Mouse (Mus musculus) large intestine, adult 2 months (tissue): ENCODE measurements around the gene Kat2b. TPM values are rescaled to one million over a fixed set of nuclear protein-coding genes. Genes with fewer than 3 reads are reported as not detected.
"Not testable (repeated sequence)": the region's sequence is repeated elsewhere in the genome, so short reads cannot be mapped to it uniquely, and the experiment has no call there.

Experiments used
- DNase-seq: peaks from one replicate; pipeline ENCODE4 v3.0.0-alpha.2; 2012; ENCODE audit warnings: low read depth, low spot score
- WGBS: fragments of 180-500 bp; shearing (Covaris S2); methylation state at CpG from one replicate; pipeline ENCODE4 v1.1.7; 2018; 5-methylcytosine and 5-hydroxymethylcytosine counted together
- polyA plus RNA-seq: library from polyadenylated mRNA; depleted of rRNA; stranded (reverse); fragments of >200 nt; gene quantifications from 2 replicates; pipeline ENCODE4 v1.2.3, GENCODE M21; 2012; rRNA removed

The Kat2b gene
- polyA plus RNA-seq = 6.6 and 7.7 TPM in 2 replicates

DNA sequence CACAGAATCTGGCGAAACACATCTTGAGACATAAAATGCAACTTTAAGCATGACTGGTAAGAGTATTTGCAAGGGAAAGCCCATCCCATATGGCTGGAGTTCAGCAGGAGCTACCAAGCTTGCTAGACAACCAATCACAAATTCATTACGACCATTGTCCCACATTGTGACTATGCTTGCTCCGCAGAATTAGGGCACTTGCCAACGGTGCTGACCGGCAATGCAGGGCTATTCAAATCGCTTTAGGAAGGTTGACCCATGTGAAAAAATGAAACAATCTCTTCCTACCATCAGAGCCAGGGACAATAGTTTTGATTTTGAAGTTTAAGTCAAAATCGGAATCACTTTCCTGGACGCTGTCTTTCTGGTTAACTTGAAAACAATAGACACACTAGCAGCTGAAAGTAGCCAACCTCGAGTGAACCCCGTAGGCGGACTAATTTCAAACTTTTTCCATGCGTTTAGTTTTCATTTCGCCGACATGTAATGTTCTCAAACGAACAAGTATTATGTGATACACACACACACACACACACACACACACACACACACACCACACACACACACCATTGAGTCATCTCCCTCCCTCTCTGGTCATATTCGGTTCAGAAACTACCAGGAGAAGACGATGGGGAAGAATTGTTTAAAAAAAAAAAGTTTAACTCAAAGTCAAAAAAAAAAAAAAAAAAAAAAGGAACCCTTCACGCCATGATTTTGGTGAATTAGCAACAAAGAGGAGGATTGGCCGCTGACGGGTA is at the start of gene Kat2b:
Kat2b (plus strand) TSS at position 701 of the 758 bp plus-strand sequence.
- WGBS = 1% methylated on average over 20 of the region's 20 CpGs
- DNase-seq = no peak

DNA sequence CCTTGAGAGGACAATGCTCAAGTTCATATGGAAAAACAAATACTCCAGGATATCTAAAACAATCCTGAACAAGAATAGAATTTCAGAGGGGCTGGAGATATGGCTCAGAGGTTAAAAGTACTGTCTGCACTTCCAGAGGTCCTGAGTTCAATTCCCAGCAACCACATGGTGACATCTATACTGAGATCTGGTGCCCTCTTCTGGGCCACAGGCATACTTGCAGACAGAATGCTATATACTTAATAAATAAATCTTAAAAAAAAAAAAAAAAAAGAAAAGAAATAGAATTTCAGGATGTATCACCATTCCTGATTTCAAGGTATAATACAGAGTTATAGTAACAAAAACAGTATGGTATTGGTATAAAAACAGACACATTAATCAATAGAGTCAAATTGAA is 47.3 kb upstream of the Kat2b start:
- no peak for DNase-seq

DNA sequence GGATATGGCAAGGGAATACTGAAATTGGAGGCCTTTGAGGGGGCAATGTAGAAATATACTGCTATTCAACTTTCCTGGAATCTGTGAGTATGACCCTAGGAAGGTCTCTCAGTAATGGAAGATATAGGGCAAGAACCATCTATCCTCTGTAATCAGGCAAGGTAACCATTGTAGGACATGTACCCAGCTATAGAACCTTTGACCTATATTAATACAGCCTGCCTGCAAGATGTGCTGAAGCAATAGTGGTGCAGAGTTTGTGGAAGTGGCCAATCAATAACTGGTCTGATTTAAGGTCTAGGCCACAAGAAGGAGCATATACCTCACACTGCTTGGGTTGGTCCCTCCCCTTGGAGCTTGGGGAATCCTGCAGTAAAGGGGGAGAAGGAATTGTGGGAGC is 46.2 kb upstream of the Kat2b start:
- no peak for DNase-seq

GRCm38 (mm10) chr17:53528034-53528433 is 38.6 kb upstream of the Kat2b start:
- WGBS = 22% methylated on average over 2 of the region's 2 CpGs
- no peak for DNase-seq

DNA sequence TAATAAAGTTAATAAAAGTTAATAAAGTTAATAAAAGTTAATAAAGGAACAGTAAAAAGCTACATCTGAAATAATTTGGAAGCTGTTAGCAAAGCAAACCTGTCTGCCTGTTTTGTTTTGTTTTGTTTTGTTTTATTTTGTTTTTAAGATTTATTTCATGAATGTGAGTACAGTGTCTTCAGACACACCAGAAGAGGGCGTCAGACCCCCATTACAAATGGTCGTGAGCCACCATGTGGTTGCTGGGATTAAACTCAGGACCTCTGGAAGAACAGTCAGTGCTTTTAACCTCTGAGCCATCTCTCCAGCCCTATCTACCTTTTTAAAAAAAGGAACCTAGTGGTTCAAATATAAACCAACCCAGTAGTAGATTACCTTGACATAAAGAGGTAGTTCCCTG is 35.5 kb upstream of the Kat2b start:
- no peak for DNase-seq
- 54% methylated on average over 2 of the region's 2 CpGs for WGBS

DNA sequence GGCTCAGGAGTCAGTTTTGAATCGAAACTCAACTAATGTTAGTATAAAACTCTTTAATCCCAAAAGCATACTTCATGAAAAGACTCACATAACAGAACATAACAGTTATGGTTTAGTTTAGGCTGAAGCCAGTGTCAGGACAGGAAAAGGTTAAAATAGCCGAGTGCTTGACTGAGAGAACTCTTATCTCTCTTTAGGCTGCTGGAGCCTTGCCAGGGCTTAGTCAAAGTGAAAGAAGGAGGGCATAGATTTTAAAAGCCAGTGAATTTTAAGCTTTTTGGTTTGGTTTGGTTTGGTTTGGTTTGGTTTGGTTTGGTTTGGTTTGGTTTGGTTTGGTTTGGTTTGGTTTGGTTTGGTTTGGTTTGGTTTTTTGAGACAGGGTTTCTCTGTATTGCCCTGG is 34.2 kb upstream of the Kat2b start:
- 25% methylated on average over 2 of the region's 2 CpGs for WGBS
- no peak for DNase-seq

- WGBS = 95% methylated on average over 2 of the region's 2 CpGs
- DNase-seq = not testable (repeated sequence)
Observed at GRCm38 (mm10) chr17:53539351-53539750, 27.3 kb upstream of the Kat2b start, which contains the start of gene Pp2d1. TSS of gene Pp2d1 (minus strand) at chr17:53539451.

GRCm38 (mm10) chr17:53542536-53542935 is 24.1 kb upstream of the Kat2b start:
- WGBS = 85% methylated on average over 4 of the region's 4 CpGs
- no peak for DNase-seq

GRCm38 (mm10) chr17:53543591-53544324 is 22.9 kb upstream of the Kat2b start:
- no peak for DNase-seq
- 46% methylated on average over 9 of the region's 9 CpGs for WGBS

DNA sequence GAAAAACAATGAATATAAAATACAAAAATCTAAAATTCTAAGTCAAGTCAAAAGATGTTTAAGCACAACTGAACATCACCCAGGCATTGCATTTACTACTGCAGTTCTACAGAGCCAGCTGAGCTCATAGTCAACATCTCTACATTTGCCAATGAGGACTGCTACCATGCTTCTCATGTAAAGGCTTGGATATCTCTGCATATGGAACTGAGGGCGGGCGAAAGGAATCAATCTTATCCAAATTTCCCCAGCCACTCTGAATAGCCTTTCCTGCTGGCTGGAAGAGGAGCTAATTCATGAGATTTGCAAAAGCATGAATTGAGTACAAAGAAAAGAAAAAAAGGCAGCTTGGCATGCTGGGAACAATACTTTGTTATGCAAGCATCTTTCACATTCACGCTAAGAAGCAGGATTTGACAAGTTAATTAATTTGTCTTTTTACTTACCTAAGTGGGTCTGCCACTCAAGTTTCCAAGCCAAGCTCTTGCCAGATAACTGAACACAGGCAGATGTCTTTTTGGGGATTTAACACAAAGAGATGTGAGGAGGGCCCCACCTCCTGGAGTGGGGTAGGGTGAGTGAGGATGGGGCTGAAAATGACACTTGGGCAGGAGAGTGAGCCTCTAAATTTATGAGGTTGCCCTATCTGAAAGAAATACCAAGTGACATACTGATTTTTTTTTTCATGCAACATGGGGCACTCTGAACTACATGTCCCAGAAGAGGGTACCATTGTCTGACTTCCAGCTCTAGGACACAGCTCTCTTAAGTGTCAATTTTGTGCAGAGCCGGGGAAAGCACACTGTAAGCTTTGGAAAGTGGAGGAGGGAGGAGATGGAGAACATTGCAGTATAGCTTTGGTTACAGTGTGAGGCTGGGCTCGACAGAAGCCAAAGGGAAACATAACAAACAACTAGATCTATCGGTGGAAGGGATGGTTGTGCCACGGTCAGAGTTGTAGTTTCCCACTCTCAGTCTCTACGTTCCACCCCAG is 15.1 kb upstream of the Kat2b start:
- DNase-seq = no peak
- 84% methylated on average over 8 of the region's 8 CpGs for WGBS

DNA sequence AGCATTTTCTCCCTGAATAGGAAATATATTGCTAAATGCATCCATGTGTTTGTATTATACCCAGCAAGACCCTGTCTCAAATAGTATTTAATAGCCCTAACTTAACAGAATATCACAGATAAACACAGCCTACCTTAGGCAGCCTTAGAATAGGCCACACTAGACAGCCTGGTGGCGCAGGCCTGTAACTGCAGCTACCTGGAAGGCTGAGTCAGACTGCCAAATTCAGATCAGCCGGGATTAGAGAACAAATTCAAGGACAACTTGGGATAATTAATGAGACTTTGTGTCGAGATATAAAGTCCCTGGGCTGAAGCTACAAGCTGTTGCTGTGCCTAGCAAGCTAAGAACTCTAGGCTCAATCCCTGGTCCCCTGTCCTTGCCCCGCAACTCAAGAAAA is 12.6 kb upstream of the Kat2b start:
- no peak for DNase-seq
- WGBS = 60% methylated on average over 4 of the region's 4 CpGs

DNA sequence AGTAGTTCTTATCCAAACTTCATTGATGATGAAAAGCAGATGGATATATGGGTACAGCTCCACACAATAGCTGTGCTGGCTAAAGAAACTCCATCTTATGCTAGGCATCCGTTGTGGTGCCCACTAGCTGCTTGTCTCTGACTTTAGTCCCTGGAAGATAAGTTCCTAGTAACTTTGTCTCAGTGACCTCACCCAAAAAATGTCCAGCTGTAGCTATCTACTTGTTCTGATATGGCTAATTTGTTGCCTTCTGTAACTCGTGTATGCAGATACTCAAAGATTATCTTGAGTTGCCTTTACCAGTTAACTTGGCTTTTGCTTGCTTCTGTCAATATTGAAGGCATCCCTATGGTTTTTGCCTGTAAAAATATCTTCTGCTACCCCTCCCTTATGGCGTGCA is 11.8 kb upstream of the Kat2b start:
- DNase-seq = no peak
- 83% methylated on average over 3 of the region's 3 CpGs for WGBS

- WGBS = 57% methylated on average over 3 of the region's 3 CpGs
- DNase-seq = no peak
Observed at GRCm38 (mm10) chr17:53557443-53557842, 9.2 kb upstream of the Kat2b start.

- 92% methylated on average over 5 of the region's 5 CpGs for WGBS
- no peak for DNase-seq
Observed at GRCm38 (mm10) chr17:53559646-53560045, 7.0 kb upstream of the Kat2b start.

- 87% methylated on average over 4 of the region's 4 CpGs for WGBS
- DNase-seq = no peak
Observed at GRCm38 (mm10) chr17:53561458-53562029, 5.1 kb upstream of the Kat2b start.

DNA sequence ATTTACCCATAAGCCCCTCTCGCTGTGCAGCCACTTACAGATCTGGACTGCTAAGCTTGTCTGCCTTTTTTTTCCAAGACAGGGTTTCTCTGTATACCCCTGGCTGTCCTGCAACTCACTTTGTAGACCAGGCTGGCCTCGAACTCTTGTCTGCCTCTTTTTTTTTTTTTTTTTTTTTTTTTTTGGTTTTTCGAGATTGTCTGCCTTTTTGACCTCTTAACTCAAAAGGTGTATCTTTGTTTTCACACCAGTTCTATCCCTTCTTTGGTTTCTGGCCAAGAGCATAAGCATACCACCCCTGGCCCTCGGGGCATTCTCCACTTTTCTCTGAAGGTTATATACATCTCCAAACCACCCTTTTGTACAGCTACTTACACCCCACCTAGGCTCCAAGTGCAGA is 1.8 kb upstream of the Kat2b start:
- no peak for DNase-seq
- WGBS = 57% methylated on average over 4 of the region's 4 CpGs

- no peak for DNase-seq
- 0% methylated on average over 47 of the region's 51 CpGs for WGBS
Observed at GRCm38 (mm10) chr17:53566919-53567345, 271 bp downstream of the Kat2b start.

GRCm38 (mm10) chr17:53567346-53568101 is 863 bp downstream of the Kat2b start:
- DNase-seq = no peak
- WGBS = under 1% methylated on average over 67 of the region's 67 CpGs

DNA sequence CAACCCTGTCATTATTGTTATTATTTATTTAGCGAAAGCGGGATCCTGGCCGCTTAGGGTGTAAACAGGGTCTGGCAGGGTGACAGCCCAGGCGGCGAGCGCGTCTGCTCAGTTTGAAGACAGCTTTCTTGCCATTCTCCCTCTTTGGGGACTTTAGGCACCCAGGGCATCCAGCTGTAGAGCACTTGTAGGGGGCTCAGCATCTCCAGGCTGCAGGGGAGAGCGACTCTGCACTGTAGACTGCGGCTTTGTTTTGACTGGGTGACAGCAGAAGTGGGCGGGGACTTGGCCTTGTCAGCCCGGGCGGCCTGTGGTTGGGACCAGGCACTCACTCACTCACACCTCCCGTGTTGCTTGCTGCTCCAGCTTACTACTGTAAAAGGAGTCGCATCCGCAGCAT is 1.5 kb downstream of the Kat2b start:
- under 1% methylated on average over 15 of the region's 15 CpGs for WGBS
- DNase-seq = no peak
